Mouse (Mus musculus): ENCODE measurements around the gene Hivep1. TPM values are rescaled to one million over a fixed set of nuclear protein-coding genes. Genes with fewer than 3 reads are reported as not detected.
A peak's percentile ranks its signal among the peaks of the same experiment; 100 is the strongest.

Gene Hivep1
- total and polyA plus RNA-seq, 3 experiments = 7.5 to 53.3 (median 24.9) TPM

GRCm38 (mm10) chr13:42052696-42053541, 1.1 kb downstream of the Hivep1 start:
- no peaks in the 10 kb centered on the region for H3K27me3 ChIP-seq (replicated peaks)
- TF ChIP-seq TBP (conservative IDR thresholded peaks at IDR 0.05; ENCODE audit: low read depth, low read length) (peak; percentile 52; the same call in 1 of the 2 replicates), USF1 (IDR thresholded peaks at IDR 0.05; ENCODE audit: low read depth, low read length) (peak; percentile 93), HCFC1 (IDR thresholded peaks at IDR 0.05; ENCODE audit: low read depth, low read length) (no peak; the same call in 1 of the 2 replicates), ZNF384 (IDR thresholded peaks at IDR 0.05; ENCODE audit: low read depth, low read length) (peak; percentile 57; the same call in 1 of the 2 replicates), TCF12 (IDR thresholded peaks at IDR 0.05; ENCODE audit: low read depth, low read length) (no peak; the same call in none of the 2 replicates), MAX (IDR thresholded peaks at IDR 0.05; ENCODE audit: low read length) (peak; percentile 81), EP300 (IDR thresholded peaks at IDR 0.05; ENCODE audit: low read length) (peak; percentile 39; the same call in 1 of the 2 replicates), RAD21 (IDR thresholded peaks at IDR 0.05; ENCODE audit: low read depth, low read length) (no peak; the same call in 1 of the 2 replicates), PAX5 (IDR thresholded peaks at IDR 0.05; ENCODE audit: low read length) (no peak), JUN (IDR thresholded peaks at IDR 0.05; ENCODE audit: insufficient read depth, low read depth, low read length) (no peak), MYC (IDR thresholded peaks at IDR 0.05; ENCODE audit: low read depth, low read length) (0 out of 2 replicates have a peak, but pooled peaks have one; percentile 48), E2F4 (IDR thresholded peaks at IDR 0.05; ENCODE audit: insufficient replicate concordance, low read depth, low read length) (no peak), MXI1 (IDR thresholded peaks at IDR 0.05; ENCODE audit: low read depth, low read length) (peak; percentile 65), NRF1 (IDR thresholded peaks at IDR 0.05; ENCODE audit: low read depth, low read length) (no peak), CHD1 (IDR thresholded peaks at IDR 0.05; ENCODE audit: low read depth, low read length) (peak; percentile 81; the same call in 1 of the 2 replicates), JUND (conservative IDR thresholded peaks at IDR 0.05; ENCODE audit: low read depth, low read length) (peak; percentile 38; the same call in 1 of the 2 replicates), SIN3A (IDR thresholded peaks at IDR 0.05; ENCODE audit: low read length) (no peak; the same call in none of the 2 replicates), SMC3 (IDR thresholded peaks at IDR 0.05; ENCODE audit: low read depth, low read length) (peak; percentile 31), MAZ (IDR thresholded peaks at IDR 0.05; ENCODE audit: low read depth, low read length) (0 out of 2 replicates have a peak, but pooled peaks have one; percentile 50), RCOR1 (conservative IDR thresholded peaks at IDR 0.05; ENCODE audit: low read depth, low read length) (0 out of 2 replicates have a peak, but pooled peaks have one; percentile 16), UBTF (IDR thresholded peaks at IDR 0.05; ENCODE audit: low read depth, low read length) (no peak; the same call in 1 of the 2 replicates), ELF1 (IDR thresholded peaks at IDR 0.05; ENCODE audit: low read depth, low read length) (peak; percentile 11; the same call in 1 of the 2 replicates), MEF2A (IDR thresholded peaks at IDR 0.05; ENCODE audit: borderline replicate concordance, low read depth, low read length) (peak; percentile 34), CTCF (conservative IDR thresholded peaks at IDR 0.05 in 1 of 2, IDR thresholded peaks at IDR 0.05 in 1 of 2; ENCODE audit: low read depth in 2 of 2, low read length in 2 of 2) (no peak; a peak in 1 of 4 replicates), POLR2A (IDR thresholded peaks at IDR 0.05; ENCODE audit: low read depth, low read length) (peak; percentile 69), CHD2 (IDR thresholded peaks at IDR 0.05; ENCODE audit: low read length) (peak; percentile 12; the same call in 1 of the 2 replicates), BHLHE40 (IDR thresholded peaks at IDR 0.05; ENCODE audit: low read depth, low read length) (peak; percentile 98), ETS1 (conservative IDR thresholded peaks at IDR 0.05; ENCODE audit: low read depth, low read length) (peak; percentile 77), USF2 (conservative IDR thresholded peaks at IDR 0.05; ENCODE audit: low read depth, low read length) (peak; percentile 96), POLR2AphosphoS2 (IDR thresholded peaks at IDR 0.05; ENCODE audit: low read depth, low read length) (peak; percentile 63; the same call in 1 of the 2 replicates)
- peaks cover 27 to 34% of the 10 kb centered on the region in 2 experiments for H3K36me3 ChIP-seq (replicated peaks in 1 of 2; ENCODE audit: control insufficient read depth in 1 of 2, insufficient read depth in 1 of 2, low read length in 1 of 2)
- peak; percentile 93 for DNase-seq (ENCODE audit: extremely low read depth)
- H3K9me3 ChIP-seq (replicated peaks; ENCODE audit: low read length) = peaks cover 5% of the 10 kb centered on the region
- H3K9ac ChIP-seq (ENCODE audit: insufficient read depth, low read depth) = peak overlapping the region; percentile 98
- peaks cover 46% of the 10 kb centered on the region for H3K79me2 ChIP-seq (replicated peaks; ENCODE audit: control insufficient read depth, extremely low read depth, insufficient read depth, poor library complexity, severe bottlenecking)
- peak overlapping the region; percentile 90; the same call in 1 of the 2 replicates for H3K4me2 ChIP-seq (ENCODE audit: insufficient read depth, low read depth, poor library complexity, severe bottlenecking)
- dilution Hi-C loops (cut with MboI; ENCODE audit: extremely low pct_ligation_motif_present, extremely low pct_unique_long_range_greater_than_20kb, low sequenced_read_pairs) (no loop called here), in situ Hi-C loops (cut with MboI; ENCODE audit: low pct_ligation_motif_present, low pct_unique_long_range_greater_than_20kb, low sequenced_read_pairs) (loop anchor here (10.0 kb wide), 1 partner anchor 92 kb away; no protein-coding TSS in a partner anchor)
- peaks cover 13 to 49% of the 10 kb centered on the region in 2 experiments for H3K4me1 ChIP-seq (ENCODE audit: control insufficient read depth in 1 of 2, insufficient read depth in 2 of 2)
- H3K27ac ChIP-seq (ENCODE audit: insufficient read depth, low read depth) = peak overlapping the region; percentile 98
- peak overlapping the region; percentile 88 to 100 (median 89) for H3K4me3 ChIP-seq (replicated peaks in 1 of 3; ENCODE audit: low read depth in 2 of 3, low read length in 2 of 3, poor library complexity in 1 of 3)

Measured in CH12.LX (cell line).